Mouse (Mus musculus): ENCODE data around the gene Bmpr1b. TPM values are rescaled to one million over a fixed set of nuclear protein-coding genes. Genes with fewer than 3 reads are reported as not detected.

The Bmpr1b gene
- polyA plus RNA-seq, 1 experiment from 2014 or later, result 8.1 TPM

DNA sequence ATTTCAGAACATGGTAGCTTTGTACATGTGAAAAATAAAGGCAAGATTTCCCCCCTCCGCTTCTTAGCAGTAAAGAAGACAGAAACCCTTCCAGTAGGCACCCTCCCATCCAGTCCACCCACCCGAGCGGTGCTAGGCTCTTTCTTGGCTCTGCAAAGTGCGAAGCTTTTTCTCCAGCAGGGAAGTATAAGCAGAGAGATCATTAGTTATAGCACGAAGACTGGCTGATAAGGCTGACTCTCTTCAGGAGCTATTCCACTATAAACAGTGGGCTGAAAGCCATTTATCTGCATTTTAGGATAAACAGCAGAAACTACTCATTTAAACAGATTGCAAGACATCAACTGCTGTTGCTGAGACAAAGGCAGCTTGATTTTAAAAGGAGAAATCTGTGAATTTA is 274.1 kb downstream of the Bmpr1b start:
- H3K27me3 ChIP-seq, result no peaks in the 10 kb centered on the region
- H3K4me3 ChIP-seq (replicated peaks), result no peak overlapping the region
- no peak overlapping the region for H3K9ac ChIP-seq
- no peaks in the 10 kb centered on the region for H3K9me3 ChIP-seq (replicated peaks)
- no peak for ATAC-seq (replicated peaks; ENCODE audit: low FRiP score)
- WGBS, result 73% methylated on average over 5 of the region's 5 CpGs
- H3K36me3 ChIP-seq, result no peaks in the 10 kb centered on the region
- H3K4me2 ChIP-seq, result no peak overlapping the region
- H3K27ac ChIP-seq, result no peak overlapping the region
- H3K4me1 ChIP-seq, result 0 out of 2 replicates have a peak, but pooled peaks cover 4% of the 10 kb centered on the region

DNA sequence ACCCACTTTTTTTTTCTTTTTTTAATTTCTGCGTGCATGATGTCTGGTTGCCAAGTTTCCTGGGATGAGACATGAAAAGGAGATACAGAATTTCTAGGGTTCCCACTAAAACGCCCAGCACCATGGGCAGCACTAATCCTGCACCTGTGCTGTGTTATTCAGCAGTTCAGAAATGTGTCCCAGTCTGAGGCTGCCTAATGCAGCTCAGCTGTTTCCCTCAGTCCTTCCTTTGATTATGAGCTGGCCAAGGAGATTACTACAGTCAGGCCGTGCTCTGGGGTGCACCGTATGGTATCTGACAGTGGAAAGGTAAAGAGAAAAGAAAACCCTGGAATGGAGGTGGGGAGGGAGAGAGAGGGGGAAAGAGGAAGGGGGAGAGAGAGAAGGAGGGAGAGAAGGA is 278.6 kb downstream of the Bmpr1b start:
- Histone ChIP-seq H3K4me2 (no peak overlapping the region), H3K27me3 (no peaks in the 10 kb centered on the region), H3K4me1 (peaks cover 10% of the 10 kb centered on the region; the same call in 1 of the 2 replicates), H3K9ac (no peak overlapping the region), H3K36me3 (no peaks in the 10 kb centered on the region), H3K27ac (no peak overlapping the region), H3K9me3 (replicated peaks) (no peaks in the 10 kb centered on the region), H3K4me3 (replicated peaks) (no peak overlapping the region)
- no peak for ATAC-seq (replicated peaks; ENCODE audit: low FRiP score)
- 60% methylated on average over 4 of the region's 4 CpGs for WGBS

DNA sequence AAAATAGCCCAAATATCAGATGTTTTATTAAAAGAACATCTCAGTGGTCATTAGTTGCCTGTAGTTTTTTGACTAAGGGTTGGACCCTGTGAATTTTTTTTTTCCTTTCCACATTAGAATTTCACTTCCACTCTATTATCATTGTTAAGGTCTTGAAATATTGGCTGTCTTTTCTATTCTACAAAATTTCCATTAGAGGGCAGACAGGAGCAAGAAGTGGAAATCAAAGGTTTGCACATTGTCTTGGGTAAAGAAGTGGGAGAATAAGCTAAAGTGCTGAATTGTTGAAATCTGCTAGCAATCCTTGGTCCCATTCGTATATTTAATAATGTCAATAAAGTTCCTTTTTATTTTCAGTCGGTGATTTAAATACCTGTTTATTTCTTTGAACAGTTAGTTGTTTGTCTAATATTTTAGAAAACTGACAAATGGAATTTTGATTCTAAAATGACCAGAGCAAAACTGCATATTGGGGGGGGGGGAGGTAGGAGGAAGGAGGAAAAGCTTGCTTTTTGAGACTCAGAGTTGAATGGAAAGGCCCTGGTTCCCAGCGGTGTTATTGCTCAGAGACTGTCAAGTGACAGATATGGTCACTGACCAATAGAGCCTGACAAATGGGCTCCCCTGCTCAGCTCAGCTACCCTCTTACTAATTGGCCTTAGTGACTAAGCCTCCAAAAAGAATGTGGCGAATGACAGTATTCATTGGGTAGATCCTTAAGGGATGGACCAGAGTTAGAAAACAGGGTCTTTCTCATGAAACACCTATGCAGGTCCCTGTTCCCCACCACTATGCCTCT is 281.6 kb downstream of the Bmpr1b start:
- peaks cover 6% of the 10 kb centered on the region; the same call in 1 of the 2 replicates for H3K4me1 ChIP-seq
- no peaks in the 10 kb centered on the region for H3K36me3 ChIP-seq
- H3K27me3 ChIP-seq, result no peaks in the 10 kb centered on the region
- WGBS, result 44% methylated on average over 4 of the region's 4 CpGs
- no peak overlapping the region for H3K4me3 ChIP-seq (replicated peaks)
- H3K27ac ChIP-seq, result no peak overlapping the region
- no peak overlapping the region for H3K9ac ChIP-seq
- H3K9me3 ChIP-seq (replicated peaks), result no peaks in the 10 kb centered on the region
- H3K4me2 ChIP-seq, result no peak overlapping the region
- ATAC-seq (replicated peaks; ENCODE audit: low FRiP score), result 0 out of 2 replicates have a peak, but pooled peaks have one; percentile 60

DNA sequence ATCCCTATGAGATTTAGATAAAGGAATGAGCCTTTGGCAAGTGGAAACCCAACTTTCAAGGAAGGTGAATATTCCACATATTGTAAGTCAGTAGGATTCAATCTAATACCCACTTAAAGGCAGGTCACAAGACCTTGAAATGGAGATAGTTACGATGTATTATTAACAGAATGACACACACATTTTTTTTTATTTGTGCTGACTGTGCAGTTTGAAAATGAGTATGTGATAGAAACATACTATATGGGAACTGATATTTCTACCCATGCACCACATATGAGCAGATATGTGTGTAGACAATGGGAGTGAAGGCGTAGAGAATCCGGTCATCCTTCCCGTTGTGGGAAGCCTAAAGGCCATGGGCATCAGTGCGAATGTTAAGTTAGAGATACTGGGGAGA is 285.0 kb downstream of the Bmpr1b start:
- Histone ChIP-seq H3K9me3 (replicated peaks) (no peaks in the 10 kb centered on the region), H3K27me3 (no peaks in the 10 kb centered on the region), H3K27ac (no peak overlapping the region), H3K9ac (no peak overlapping the region), H3K4me1 (peaks cover 6% of the 10 kb centered on the region; the same call in 1 of the 2 replicates), H3K4me3 (replicated peaks) (no peak overlapping the region), H3K4me2 (no peak overlapping the region), H3K36me3 (no peaks in the 10 kb centered on the region)
- WGBS, result 97% methylated on average over 5 of the region's 5 CpGs
- ATAC-seq (replicated peaks; ENCODE audit: low FRiP score), result no peak

DNA sequence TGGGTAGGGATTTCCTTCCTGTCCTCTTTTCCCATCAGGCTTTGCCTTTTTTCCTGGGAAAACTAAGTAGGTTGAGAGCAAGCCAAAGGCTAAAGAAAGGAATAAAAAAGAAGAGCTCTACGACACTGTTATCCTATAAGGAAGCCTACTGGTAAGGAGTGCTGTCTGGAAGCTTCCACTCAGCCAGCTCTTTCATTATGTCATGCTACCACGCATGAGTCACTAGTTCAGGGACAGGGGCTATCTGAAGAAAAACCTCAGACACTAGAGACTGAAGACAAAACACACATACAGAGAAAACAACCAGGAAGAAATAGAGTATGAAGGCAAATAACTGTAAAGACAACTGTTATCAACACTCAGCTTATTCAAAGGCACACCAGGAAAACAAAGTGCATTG is 286.7 kb downstream of the Bmpr1b start:
- no peak overlapping the region for H3K4me2 ChIP-seq
- no peaks in the 10 kb centered on the region for H3K27me3 ChIP-seq
- no peak overlapping the region for H3K4me3 ChIP-seq (replicated peaks)
- ATAC-seq (replicated peaks; ENCODE audit: low FRiP score), result no peak
- no peak overlapping the region for H3K9ac ChIP-seq
- H3K9me3 ChIP-seq (replicated peaks), result no peaks in the 10 kb centered on the region
- H3K27ac ChIP-seq, result no peak overlapping the region
- H3K4me1 ChIP-seq, result no peaks in the 10 kb centered on the region
- 70% methylated on average over 2 of the region's 2 CpGs for WGBS
- 0 out of 2 replicates have a peak, but pooled peaks cover 3% of the 10 kb centered on the region for H3K36me3 ChIP-seq

DNA sequence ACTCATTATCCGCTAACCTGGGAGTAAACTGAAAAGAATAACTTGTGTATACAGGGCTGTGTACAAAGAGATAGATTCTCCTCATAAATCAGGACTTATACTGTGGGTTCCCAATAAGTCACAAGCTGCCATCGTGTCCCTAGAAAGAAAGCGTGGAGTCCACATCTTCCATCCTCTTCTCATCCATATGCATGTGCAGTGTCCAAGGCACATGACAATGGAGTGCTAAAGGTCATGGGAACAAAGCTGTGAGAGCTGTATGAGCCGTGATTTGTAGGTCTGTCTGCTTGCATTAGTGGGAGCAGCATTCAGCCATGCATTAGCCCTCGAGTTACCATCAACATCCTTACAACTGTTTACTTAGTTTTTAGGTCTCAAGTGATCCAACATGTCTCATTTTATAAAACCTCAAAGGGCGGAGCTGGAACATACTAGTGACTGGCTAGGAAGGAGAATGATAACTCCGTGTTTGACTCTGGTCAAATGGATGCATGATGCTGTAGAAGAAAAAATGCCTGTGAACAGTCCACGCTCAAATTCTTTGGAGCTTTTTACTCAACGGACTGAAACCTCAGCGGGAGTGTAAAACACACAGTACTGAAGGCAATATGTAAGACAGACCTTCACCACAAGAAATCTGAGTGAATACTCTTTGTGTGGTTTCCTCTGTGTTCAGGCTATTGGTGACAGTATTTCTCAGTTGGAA is 296.7 kb downstream of the Bmpr1b start:
- peaks cover 10% of the 10 kb centered on the region; the same call in 1 of the 2 replicates for H3K36me3 ChIP-seq

DNA sequence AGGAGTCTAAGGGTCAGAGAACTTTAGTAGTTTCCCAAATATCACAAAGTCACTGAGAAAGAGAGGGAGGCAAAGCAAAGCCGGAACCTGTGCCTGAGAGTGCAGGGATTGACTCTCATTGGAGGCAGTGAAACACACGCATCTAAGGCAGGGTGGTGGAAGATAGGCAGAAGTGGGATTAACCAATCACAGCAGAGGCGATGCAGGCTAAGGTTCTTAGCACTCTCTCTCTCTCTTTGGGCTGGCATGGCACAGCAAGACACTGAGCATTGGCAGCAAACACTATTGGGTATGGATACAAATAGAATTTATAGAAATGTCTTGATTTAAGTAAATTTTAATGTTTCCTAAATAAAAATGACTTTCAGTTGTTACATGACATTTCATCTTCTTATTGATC is 297.4 kb downstream of the Bmpr1b start:
- no peak for ATAC-seq (replicated peaks; ENCODE audit: low FRiP score)
- Histone ChIP-seq H3K27me3 (no peaks in the 10 kb centered on the region), H3K36me3 (peaks cover 10% of the 10 kb centered on the region; the same call in 1 of the 2 replicates), H3K4me2 (no peak overlapping the region), H3K9me3 (replicated peaks) (no peaks in the 10 kb centered on the region), H3K27ac (no peak overlapping the region), H3K9ac (no peak overlapping the region), H3K4me3 (replicated peaks) (no peak overlapping the region), H3K4me1 (no peaks in the 10 kb centered on the region)
- 77% methylated on average over 3 of the region's 3 CpGs for WGBS

More for the DNA sequence above, 296.7 kb downstream of the Bmpr1b start:
- Histone ChIP-seq H3K27ac (no peak overlapping the region), H3K4me2 (no peak overlapping the region), H3K4me3 (replicated peaks) (no peak overlapping the region), H3K27me3 (no peaks in the 10 kb centered on the region), H3K9ac (no peak overlapping the region), H3K4me1 (no peaks in the 10 kb centered on the region), H3K9me3 (replicated peaks) (no peaks in the 10 kb centered on the region)
- WGBS, result 78% methylated on average over 10 of the region's 10 CpGs
- ATAC-seq (replicated peaks; ENCODE audit: low FRiP score), result no peak

DNA sequence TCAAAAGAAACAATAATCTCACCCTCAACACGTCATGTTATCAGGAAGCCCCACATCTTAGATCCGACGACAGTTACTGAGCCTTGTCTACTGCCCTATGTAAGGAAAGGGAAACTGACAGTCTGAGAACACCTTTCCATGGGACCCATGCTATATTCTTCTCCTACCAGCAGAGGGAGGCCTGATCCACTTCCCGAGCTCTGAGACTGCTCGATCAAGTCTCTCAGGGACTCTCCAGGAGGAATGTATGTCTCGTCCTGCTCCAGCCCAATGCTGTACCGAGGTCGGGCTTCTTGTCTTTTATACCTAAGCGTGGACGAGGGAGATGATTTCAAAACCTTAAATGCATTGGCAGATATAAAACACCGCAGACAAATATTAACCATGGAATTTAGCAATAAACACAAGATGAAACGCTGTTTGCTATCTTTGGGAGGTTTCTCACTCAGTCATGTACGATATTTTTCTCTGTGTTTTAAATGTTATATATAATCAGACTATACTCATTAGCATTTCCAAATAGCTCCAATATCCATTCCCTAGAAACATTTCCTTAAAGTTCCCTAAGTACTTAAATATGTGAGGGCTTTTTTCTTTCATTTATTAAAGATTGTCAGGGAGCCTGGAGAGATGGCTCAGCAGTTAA is 306.3 kb downstream of the Bmpr1b start:
- Histone ChIP-seq H3K27ac (no peak overlapping the region), H3K4me2 (peak overlapping the region; percentile 36), H3K4me1 (no peaks in the 10 kb centered on the region), H3K9ac (no peak overlapping the region), H3K4me3 (replicated peaks) (no peak overlapping the region), H3K9me3 (replicated peaks) (no peaks in the 10 kb centered on the region), H3K27me3 (no peaks in the 10 kb centered on the region), H3K36me3 (no peaks in the 10 kb centered on the region)
- WGBS, result 22% methylated on average over 13 of the region's 13 CpGs
- peak; percentile 89 for ATAC-seq (replicated peaks; ENCODE audit: low FRiP score)

DNA sequence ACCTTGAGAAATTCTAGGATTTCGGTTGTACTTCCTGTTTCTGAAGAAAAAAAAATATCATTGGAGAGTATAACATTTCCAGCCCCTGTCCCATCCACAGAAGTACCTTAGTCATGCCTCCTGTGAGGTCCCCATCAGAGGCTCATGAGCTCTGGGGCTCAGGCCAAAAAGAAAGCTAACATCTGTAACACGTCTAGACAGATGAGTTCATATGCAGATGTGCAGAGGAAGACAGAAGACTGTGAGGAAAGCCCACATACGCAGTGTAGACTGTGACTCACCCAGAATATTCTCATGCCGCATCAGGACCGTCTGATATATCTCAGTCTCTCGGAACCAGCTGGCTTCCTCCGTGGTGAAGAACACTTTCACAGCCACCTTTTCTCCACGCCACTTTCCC is 312.1 kb downstream of the Bmpr1b start:
- 84% methylated on average over 8 of the region's 8 CpGs for WGBS
- no peak for ATAC-seq (replicated peaks; ENCODE audit: low FRiP score)

DNA sequence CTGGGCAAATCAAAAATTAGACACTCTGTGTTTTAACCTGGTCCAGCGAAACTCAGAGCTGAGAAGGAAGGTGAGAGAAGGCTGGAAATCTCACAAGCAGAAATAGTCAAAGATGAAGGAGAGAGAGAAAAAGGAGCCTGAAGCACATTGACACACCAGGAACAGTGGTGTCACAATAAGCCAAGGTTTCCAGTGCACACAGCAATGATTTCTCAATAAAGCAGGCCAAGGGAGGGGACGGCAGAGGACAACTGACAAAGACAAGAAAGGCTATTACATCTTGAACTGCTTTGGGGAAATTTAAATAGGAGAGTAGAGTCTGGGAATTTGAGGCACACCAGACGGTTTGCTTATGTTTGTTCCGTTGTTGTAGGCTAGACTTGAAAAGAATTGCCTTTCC is 314.9 kb downstream of the Bmpr1b start:
- no peak overlapping the region for H3K27ac ChIP-seq
- H3K4me2 ChIP-seq, result no peak overlapping the region
- H3K9me3 ChIP-seq (replicated peaks), result no peaks in the 10 kb centered on the region
- no peak for ATAC-seq (replicated peaks; ENCODE audit: low FRiP score)
- peaks cover 11% of the 10 kb centered on the region; the same call in 1 of the 2 replicates for H3K36me3 ChIP-seq
- H3K9ac ChIP-seq, result no peak overlapping the region
- no peaks in the 10 kb centered on the region for H3K4me1 ChIP-seq
- no peaks in the 10 kb centered on the region for H3K27me3 ChIP-seq
- 89% methylated on average over 4 of the region's 4 CpGs for WGBS
- no peak overlapping the region for H3K4me3 ChIP-seq (replicated peaks)

More for the DNA sequence above, 312.1 kb downstream of the Bmpr1b start:
- H3K36me3 ChIP-seq, result peaks cover 11% of the 10 kb centered on the region; the same call in 1 of the 2 replicates
- no peak overlapping the region for H3K4me2 ChIP-seq
- no peaks in the 10 kb centered on the region for H3K4me1 ChIP-seq
- no peak overlapping the region for H3K9ac ChIP-seq
- no peaks in the 10 kb centered on the region for H3K27me3 ChIP-seq
- no peak overlapping the region for H3K27ac ChIP-seq
- no peaks in the 10 kb centered on the region for H3K9me3 ChIP-seq (replicated peaks)
- H3K4me3 ChIP-seq (replicated peaks), result no peak overlapping the region

DNA sequence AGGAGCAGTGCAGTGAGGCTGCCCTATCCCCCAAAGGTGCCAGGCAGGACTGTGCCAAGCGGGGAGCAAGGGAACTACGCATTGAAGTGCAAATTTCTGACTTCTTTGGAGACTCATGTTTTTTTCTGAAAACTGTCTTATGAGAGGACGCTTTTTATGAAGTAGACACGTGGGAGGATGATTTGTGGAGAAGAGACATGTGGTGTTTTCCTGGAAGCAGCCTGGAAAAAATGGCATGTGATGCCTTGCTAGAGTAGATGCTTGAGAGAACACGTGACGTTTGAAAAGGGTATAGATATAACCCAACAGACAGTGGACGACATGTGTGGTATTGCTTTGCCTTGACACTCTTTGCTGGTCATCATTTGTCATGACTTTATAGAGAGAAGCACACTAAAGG is 319.1 kb downstream of the Bmpr1b start:
- Histone ChIP-seq H3K36me3 (no peaks in the 10 kb centered on the region; the same call in 1 of the 2 replicates), H3K4me1 (no peaks in the 10 kb centered on the region), H3K4me3 (replicated peaks) (no peak overlapping the region), H3K9ac (no peak overlapping the region), H3K27ac (no peak overlapping the region), H3K27me3 (no peaks in the 10 kb centered on the region), H3K9me3 (replicated peaks) (no peaks in the 10 kb centered on the region), H3K4me2 (no peak overlapping the region)
- no peak for ATAC-seq (replicated peaks; ENCODE audit: low FRiP score)
- WGBS, result 71% methylated on average over 7 of the region's 7 CpGs

DNA sequence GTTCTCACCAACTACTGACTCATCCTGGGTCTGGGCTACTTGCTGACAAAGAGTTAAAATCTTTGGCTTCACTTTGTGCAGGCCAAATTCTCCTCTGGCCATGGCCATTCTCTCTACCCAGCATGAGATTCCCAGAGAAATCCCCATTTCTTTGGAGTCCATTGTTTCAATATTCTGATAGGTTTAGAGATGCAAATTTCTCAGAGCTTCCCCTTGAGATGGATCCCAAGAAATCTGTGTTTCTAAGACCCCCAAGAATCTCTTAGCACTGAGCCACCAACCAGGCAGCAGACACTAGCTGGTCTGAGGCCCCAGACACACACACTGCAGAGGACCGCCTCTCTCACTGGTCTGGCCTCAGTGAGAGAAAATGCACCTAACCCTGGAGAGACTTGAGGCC is 320.0 kb downstream of the Bmpr1b start:
- no peak overlapping the region for H3K4me3 ChIP-seq (replicated peaks)
- no peaks in the 10 kb centered on the region for H3K27me3 ChIP-seq
- H3K9me3 ChIP-seq (replicated peaks), result no peaks in the 10 kb centered on the region
- H3K4me2 ChIP-seq, result no peak overlapping the region
- WGBS, result 89% methylated on average over 1 of the region's 1 CpGs
- no peaks in the 10 kb centered on the region; the same call in 1 of the 2 replicates for H3K36me3 ChIP-seq
- H3K9ac ChIP-seq, result no peak overlapping the region
- ATAC-seq (replicated peaks; ENCODE audit: low FRiP score), result no peak
- H3K4me1 ChIP-seq, result no peaks in the 10 kb centered on the region
- H3K27ac ChIP-seq, result no peak overlapping the region
